ENCODE assay signal across 9 mouse cellular contexts in genomic region chr8:92133484-92134406, GRCm38 (mm10).
A peak's percentile ranks its signal among the peaks of the same experiment; 100 is the strongest.
DNase-seq lines count a peak whose midpoint lies in the region; ATAC-seq lines count a peak whose summit lies in the region.
"Had no signal": no experiment of that assay in that cellular context is flagged by ENCODE, and none has a peak within 500 bp of the region (broad histone marks: within the 10 kb centered on the region; RNA-seq: fewer than 3 reads in every experiment).

No protein-coding gene starts in this region.

- ATAC-seq in kidney, embryonic 15.5 days (replicated peaks; ENCODE audit: low FRiP score), result peak; percentile 56; the same call in 1 of the 2 replicates
- ATAC-seq in frontal cortex, adult (ENCODE audit: low TSS enrichment), result peak; percentile 68

- H3K4me2 ChIP-seq in kidney, embryonic 15.5 days, result peak overlapping the region; percentile 24

- no peak overlapping the region for H3K27ac ChIP-seq in kidney, embryonic 15.5 days
- H3K27ac ChIP-seq: liver, embryonic 14.5 days had no signal

- DNase-seq in kidney, adult 8-10 months, result no peak
- peak; percentile 34 to 46 for DNase-seq in left cerebral cortex, postnatal 10 days (ENCODE audit: extremely low spot score in 1 of 2, low spot score in 2 of 2)
- DNase-seq in right cerebral cortex, postnatal 14 days, result peak; percentile 11
- DNase-seq in kidney, postnatal 25 days, result no peak
- DNase-seq in lung, postnatal 14 days, result no peak
- DNase-seq in heart, adult 8-10 months (ENCODE audit: low spot score), result no peak

- no peak overlapping the region for H3K9ac ChIP-seq in kidney, embryonic 15.5 days
- H3K9ac ChIP-seq: liver, embryonic 14.5 days had no signal

- intact Hi-C loops in left cerebral cortex, postnatal 10 days (cut with DNase I), result no loop called here

- H3K4me3 ChIP-seq in kidney, embryonic 15.5 days (replicated peaks), result no peak overlapping the region

- no peaks in the 10 kb centered on the region for H3K36me3 ChIP-seq in kidney, embryonic 15.5 days

- no peaks in the 10 kb centered on the region for H3K9me3 ChIP-seq in kidney, embryonic 15.5 days (replicated peaks)

- peaks cover 32% of the 10 kb centered on the region for H3K4me1 ChIP-seq in kidney, embryonic 15.5 days

- WGBS in kidney, embryonic 15.5 days, result 17% methylated on average over 24 of the region's 24 CpGs

- H3K27me3 ChIP-seq in kidney, embryonic 15.5 days, result peaks cover 57% of the 10 kb centered on the region

Comparison
In these comparisons a context has a peak if more than half of its experiments do, and no peak if none do; other contexts are left out.
1. DNase-seq: peak in left cerebral cortex, postnatal 10 days (2 of 2) and right cerebral cortex, postnatal 14 days (single experiment); none in kidney, adult 8-10 months (0 of 2), kidney, postnatal 25 days (0 of 2), lung, postnatal 14 days (single experiment) and heart, adult 8-10 months (single experiment).